Mouse (Mus musculus): ENCODE data around the gene Akap11.
"Not testable (repeated sequence)": the region's sequence is repeated elsewhere in the genome, so short reads cannot be mapped to it uniquely, and the experiment has no call there.

The Akap11 gene

GRCm38 (mm10) chr14:78536281-78537165, at the start of gene Akap11:
Gene Akap11 (minus strand): TSS chr14:78536808.
- DNase-seq (ENCODE audit: low spot score in 2 of 2) = peak; percentile 96

DNA sequence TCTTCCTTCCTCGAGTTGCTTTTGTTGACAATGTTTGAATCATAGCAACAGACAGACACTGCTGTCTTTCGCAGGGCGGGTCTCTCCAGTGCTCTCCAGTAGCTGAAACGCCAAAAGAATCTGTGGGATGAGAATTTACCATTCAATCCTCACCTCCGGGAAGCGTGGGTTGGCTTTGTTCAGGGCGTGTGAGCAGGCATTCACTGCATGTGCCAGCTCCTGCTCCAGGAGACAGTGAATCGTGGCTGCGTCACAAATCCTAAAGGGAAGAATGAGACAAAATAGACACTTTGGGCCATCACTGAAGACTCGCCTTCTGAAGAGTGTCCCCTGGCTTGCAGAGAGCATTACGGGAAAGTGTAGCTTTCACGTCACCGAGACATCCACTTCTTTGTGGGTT, 47.6 kb upstream of the Akap11 start:
- DNase-seq (ENCODE audit: low spot score in 2 of 2) = no peak

DNA sequence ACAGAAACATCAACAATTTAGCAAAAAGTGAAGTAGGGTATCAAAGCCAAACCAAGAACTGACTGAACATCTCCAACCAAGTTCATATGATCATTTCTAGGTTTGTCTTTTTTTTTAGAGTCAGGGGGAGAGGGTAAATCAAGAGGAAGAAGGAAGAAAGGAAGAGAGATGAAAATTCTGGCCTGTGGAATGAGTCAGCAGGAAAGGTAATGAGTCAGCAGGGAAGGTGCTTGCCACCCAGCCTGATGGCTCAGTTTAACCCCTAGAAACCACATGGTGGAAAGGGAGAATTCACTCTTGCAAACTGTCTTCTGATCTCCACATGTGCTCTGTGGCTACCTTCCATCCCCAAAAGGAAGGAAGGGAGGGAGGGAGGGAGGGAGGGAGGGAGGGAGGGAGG, 46.6 kb upstream of the Akap11 start:
- DNase-seq (ENCODE audit: low spot score in 2 of 2) = no peak

DNA sequence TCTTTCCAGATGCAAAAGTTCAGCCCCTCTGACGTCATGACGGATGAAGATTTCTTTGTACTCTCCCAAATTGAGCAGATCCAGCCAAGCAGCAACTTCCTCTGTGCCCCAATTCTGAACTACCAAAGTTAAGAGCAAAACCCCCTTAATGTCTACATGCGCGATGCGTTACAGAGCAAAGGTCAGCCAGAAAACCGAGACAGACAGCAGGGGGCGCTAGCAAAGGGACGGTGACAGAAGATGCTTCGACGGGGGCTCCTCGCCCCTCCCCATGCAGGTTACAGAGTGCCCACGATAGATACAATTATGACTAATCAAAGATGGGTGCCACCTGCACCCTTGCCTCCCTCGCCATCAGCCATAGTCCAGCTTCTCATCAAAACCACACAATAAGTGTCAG, 39.3 kb upstream of the Akap11 start:
- DNase-seq (ENCODE audit: low spot score in 2 of 2) = no peak

- DNase-seq (ENCODE audit: low spot score in 2 of 2) = no peak
Measured at GRCm38 (mm10) chr14:78568410-78568809, 31.8 kb upstream of the Akap11 start.

GRCm38 (mm10) chr14:78566431-78566830, 29.8 kb upstream of the Akap11 start:
- no peak for DNase-seq (ENCODE audit: low spot score in 2 of 2)

DNA sequence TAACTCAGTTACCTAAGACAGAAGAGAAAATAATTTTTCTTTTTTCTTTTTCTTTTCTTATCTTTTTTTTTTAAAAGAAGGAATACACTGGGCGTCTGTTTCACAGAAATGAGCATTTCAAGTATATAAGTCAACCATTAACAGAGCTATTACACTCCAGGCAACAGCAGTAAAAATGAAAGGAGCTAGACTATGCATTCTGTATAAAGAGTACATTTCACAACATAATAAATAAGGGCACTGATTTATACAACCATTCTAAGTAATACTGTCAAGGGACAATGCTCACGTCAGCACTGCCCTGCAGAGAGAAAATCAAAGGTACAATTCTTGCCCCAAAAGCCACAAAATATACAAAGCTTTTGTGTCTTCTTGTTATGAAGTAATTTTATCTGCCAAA, 27.7 kb upstream of the Akap11 start:
- no peak for DNase-seq (ENCODE audit: low spot score in 2 of 2)

DNA sequence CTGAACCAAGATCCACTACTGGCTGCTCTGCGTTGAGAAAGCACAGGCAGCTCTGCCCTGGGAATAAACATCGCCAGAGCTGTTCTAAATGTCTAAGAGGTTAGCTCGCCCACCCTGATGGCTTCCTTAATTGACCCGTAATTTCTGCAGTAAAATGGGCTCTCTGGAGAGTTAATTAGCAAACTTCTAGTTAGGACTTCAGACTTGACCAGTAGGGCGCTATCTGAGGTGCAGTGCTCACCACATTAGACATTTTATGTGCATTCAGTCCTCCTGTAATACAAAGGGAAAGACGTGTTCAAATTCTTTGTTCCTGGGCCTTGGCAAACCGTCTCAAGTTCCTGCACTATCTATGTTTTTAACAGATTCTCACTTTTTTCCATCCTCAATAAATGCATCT, 26.6 kb upstream of the Akap11 start:
- no peak for DNase-seq (ENCODE audit: low spot score in 2 of 2)

DNA sequence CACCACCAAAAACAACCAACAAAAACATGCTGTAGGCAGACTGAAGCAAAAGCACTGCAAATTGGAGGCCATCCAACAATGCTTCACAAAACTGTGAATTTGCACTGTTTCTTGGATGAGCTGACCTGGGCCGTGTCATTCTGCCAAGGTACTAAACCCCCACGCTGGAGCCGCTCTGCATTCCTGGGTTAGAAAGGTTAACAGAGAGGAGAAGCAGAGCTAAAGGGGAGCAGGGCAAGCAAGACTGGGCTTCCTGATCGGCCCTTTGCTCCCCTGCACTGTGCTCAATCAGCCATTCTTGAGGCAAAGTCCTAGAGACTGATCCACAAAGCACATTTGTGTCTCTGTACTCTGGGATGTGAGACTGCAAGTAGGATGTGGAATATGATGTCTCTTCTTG, 25.5 kb upstream of the Akap11 start:
- DNase-seq (ENCODE audit: low spot score in 2 of 2) = no peak

DNA sequence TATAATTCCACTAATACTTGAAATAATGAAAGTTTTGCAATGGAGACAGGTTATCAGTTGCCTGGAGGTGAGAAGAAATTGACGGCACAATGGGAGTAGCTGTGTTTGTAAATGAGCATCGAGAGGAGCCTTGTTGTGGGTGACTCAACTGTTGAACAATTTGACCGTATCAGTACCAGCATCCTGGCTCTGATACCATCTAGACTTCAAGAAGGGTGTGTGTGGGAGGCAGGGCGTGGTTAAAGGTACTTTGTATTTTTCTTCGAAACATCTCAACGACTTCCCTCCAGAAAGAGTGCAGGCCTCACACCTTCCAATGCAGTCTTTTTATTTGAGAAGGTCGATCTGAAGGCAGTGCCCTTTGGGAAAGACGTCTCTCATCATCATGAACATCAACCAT, 22.4 kb upstream of the Akap11 start:
- no peak for DNase-seq (ENCODE audit: low spot score in 2 of 2)

- not testable (repeated sequence) for DNase-seq (ENCODE audit: low spot score in 2 of 2)
Measured at GRCm38 (mm10) chr14:78554830-78555229, 18.2 kb upstream of the Akap11 start.

GRCm38 (mm10) chr14:78553661-78554060, 17.1 kb upstream of the Akap11 start:
- DNase-seq (ENCODE audit: low spot score in 2 of 2) = no peak

DNA sequence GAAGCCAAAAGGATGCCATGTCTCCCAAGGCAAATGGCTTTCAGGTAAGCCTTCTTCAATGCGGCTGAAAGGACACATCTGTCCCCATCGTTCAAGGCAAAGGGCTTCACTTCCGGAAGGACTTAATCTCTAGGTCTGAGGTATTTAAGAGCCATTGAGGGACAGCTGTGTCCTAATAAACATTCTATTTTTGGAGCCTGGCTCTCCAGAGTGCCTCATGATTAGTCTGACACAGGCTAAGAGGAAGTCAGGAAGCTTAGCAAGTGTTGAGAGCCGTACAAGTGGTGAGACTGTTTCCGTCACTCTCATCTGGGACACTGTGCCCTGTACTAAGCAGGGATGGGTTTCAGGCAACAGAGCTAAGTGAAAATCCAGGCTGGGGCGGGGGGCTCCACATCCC, 12.2 kb upstream of the Akap11 start:
- DNase-seq (ENCODE audit: low spot score in 2 of 2) = peak; percentile 63 to 68

GRCm38 (mm10) chr14:78541319-78541718, 4.7 kb upstream of the Akap11 start:
- DNase-seq (ENCODE audit: low spot score in 2 of 2) = no peak

GRCm38 (mm10) chr14:78539821-78540220, 3.2 kb upstream of the Akap11 start:
- DNase-seq (ENCODE audit: low spot score in 2 of 2) = no peak

GRCm38 (mm10) chr14:78538572-78539320, 2.1 kb upstream of the Akap11 start:
- DNase-seq (ENCODE audit: low spot score in 2 of 2) = no peak

GRCm38 (mm10) chr14:78537551-78537950, 943 bp upstream of the Akap11 start:
- DNase-seq (ENCODE audit: low spot score in 2 of 2) = peak in 1 of 2 experiments; percentile 12

DNA sequence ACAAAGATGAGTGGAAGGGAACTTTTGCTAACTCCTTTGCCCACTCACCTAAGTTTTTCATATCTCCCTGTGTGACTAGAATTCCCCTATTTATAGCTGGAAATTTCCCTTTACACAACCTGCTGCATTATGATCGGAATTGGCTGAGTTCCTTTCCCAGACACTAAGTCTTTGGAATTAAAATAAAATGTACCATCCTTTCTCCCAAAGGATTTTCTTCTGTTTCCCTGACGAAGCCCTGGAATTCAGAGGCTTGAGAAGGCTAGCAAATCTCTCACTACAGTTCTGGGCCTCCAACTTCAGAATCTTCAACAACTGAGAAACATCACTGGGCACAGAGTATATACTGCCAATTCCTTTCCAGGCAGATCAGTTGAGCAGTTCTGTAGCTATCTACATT, 1.2 kb downstream of the Akap11 start:
- no peak for DNase-seq (ENCODE audit: low spot score in 2 of 2)

DNA sequence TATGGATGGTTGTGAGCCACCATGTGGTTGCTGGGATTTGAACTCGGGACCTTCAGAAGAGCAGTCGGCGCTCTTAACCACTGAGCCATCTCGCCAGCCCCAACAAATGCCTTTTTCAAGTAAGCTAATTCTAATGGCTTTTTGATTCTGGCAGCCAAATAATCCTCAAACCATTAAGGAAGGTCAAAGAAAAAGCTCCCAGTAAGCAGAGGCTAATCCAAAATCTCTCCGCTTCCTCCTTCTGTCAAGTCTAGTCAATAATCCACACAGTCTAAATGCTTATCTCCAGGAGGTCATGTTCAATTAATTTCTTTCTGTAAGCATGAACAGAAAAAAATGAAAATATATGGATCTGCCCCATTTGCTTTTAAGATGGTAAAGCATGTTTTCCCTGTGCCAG, 2.0 kb downstream of the Akap11 start:
- DNase-seq (ENCODE audit: low spot score in 2 of 2) = no peak

DNA sequence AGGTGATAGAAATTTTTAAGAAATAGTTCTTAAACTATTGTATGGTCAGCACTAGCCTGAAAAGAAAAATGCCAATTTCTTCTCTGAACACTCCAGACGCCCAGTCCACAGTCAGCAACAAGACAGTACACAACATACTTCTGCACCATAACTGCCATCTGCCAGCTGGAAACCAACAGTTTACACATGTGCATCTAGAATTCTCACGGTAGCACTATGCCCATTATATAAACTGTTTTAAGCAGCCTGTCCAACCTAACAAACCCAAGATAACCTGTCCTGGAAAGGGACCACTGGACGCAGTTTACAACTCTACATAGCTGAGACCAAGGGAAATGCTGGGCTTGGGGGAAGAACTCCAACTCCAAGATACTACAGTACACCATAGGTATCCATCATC, 2.9 kb downstream of the Akap11 start:
- DNase-seq (ENCODE audit: low spot score in 2 of 2) = no peak

DNA sequence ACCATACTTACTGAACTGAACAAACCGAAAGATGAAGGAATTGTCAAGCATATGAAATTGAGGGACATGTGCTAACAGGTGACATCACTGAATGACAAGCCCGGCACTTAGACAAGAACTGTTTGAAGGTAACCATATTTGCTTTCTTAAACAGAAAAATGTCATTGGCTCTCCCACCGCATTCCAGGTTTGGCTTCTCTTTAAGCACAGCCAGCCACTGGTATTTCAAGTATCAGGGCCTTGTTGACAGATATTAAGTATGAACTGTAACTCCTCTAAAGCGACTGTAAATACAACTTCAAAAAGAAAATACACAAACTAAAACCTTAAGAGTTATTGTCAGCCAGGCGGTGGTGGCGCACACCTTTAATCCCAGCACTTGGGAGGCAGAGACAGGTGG, 4.3 kb downstream of the Akap11 start:
- no peak for DNase-seq (ENCODE audit: low spot score in 2 of 2)

DNA sequence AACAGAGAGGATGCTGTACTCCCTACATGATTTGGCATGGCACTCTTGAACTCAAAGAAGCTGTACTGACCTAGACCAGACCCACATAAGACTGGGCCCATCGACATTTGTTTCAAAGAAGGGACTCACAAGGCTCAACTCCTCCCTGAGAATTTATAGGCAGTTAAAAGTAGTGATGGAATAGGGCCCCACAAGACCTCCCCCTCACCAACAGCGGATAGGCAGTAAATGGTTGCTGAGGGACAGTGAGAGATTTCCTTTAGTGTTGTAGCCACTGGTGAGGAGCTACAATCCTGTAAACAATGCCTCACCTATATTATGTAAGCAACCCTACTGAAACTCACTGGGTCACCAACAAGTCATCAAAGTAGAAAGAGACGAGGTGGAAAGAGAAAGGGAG, 6.4 kb downstream of the Akap11 start:
- no peak for DNase-seq (ENCODE audit: low spot score in 2 of 2)

All from heart, adult 9 months (tissue).